Mouse (Mus musculus) midbrain, embryonic 14.5 days (tissue): ENCODE data around the gene Olfr1357. TPM values are rescaled to one million over a fixed set of nuclear protein-coding genes. Genes with fewer than 3 reads are reported as not detected.
A peak's percentile ranks its signal among the peaks of the same experiment; 100 is the strongest.

ENCODE experiments used
- ATAC-seq: fragments of 200-750 bp; cut with Nextera tagmentation; 2 replicates; pipeline ENCODE4 v1.8.0; 2017; ENCODE audit warnings: moderate number of reproducible peaks, moderate library complexity; ENCODE audit not compliant: low FRiP score, low TSS enrichment
- DNase-seq: peaks from one replicate; pipeline ENCODE4 v3.0.0-alpha.2; 2015
- H3K27ac ChIP-seq: fragments of 300-500 bp; sonication (generic); replicated peaks from 2 replicates; pipeline ENCODE4 v1.5.1; 2014; ENCODE audit warnings: mild to moderate bottlenecking, low read depth, low read length, moderate library complexity
- H3K27me3 ChIP-seq: fragments of 300-500 bp; sonication (generic); 2 replicates; pipeline ENCODE4 v1.6.1; 2014; ENCODE audit warnings: low read length, control low read depth, mixed read lengths; ENCODE audit not compliant: control insufficient read depth, insufficient read depth
- H3K36me3 ChIP-seq: fragments of 300-500 bp; sonication (generic); 2 replicates; pipeline ENCODE4 v1.6.1; 2014; ENCODE audit warnings: low read length, control low read depth; ENCODE audit not compliant: control insufficient read depth, insufficient read depth
- H3K4me1 ChIP-seq: fragments of 300-500 bp; sonication (generic); 2 replicates; pipeline ENCODE4 v1.6.1; 2014; ENCODE audit warnings: mild to moderate bottlenecking, antibody characterized with exemption, low read length, control low read depth; ENCODE audit not compliant: control insufficient read depth, insufficient read depth
- H3K4me2 ChIP-seq: fragments of 300-500 bp; sonication (generic); 2 replicates; pipeline ENCODE4 v1.6.1; 2014; ENCODE audit warnings: mild to moderate bottlenecking, low read length, moderate library complexity
- H3K4me3 ChIP-seq: fragments of 300-500 bp; sonication (generic); replicated peaks from 2 replicates; pipeline ENCODE4 v1.5.1; 2014; ENCODE audit warnings: low read depth, low read length
- H3K9ac ChIP-seq: fragments of 300-500 bp; sonication (generic); replicated peaks from 2 replicates; pipeline ENCODE4 v1.6.1; 2014; ENCODE audit warnings: mild to moderate bottlenecking, low read length, moderate library complexity
- H3K9me3 ChIP-seq: fragments of 300-500 bp; sonication (generic); 2 replicates; pipeline ENCODE4 v1.6.1; 2016; ENCODE audit warnings: low read length, control low read depth, mixed read lengths; ENCODE audit not compliant: control insufficient read depth
- WGBS: fragments of 180-500 bp; shearing (Covaris S2); extraction: QIAGEN DNeasy Blood & Tissue Kit; methylation state at CpG from one replicate; pipeline ENCODE4 v1.1.7; 2014; 5-methylcytosine and 5-hydroxymethylcytosine counted together
- polyA plus RNA-seq: library from polyadenylated mRNA; unstranded; fragments of >200 nt; fragmentation: Nextera tagmentation; extraction: Ambion mirVana; gene quantifications from 2 replicates; pipeline ENCODE4 v1.2.1, GENCODE M21; 2014

Gene Olfr1357
- polyA plus RNA-seq, 1 experiment from 2014 or later: not detected

- H3K4me1 ChIP-seq: no peaks in the 10 kb centered on the region
- DNase-seq (no peak), ATAC-seq (no peak)
- H3K4me3 ChIP-seq: no peak overlapping the region
- H3K36me3 ChIP-seq: no peaks in the 10 kb centered on the region
- no peaks in the 10 kb centered on the region for H3K27me3 ChIP-seq
- H3K9ac ChIP-seq: no peak overlapping the region
- WGBS: 86% methylated on average over 5 of the region's 5 CpGs
- no peaks in the 10 kb centered on the region for H3K9me3 ChIP-seq
- no peak overlapping the region for H3K27ac ChIP-seq
- H3K4me2 ChIP-seq: no peak overlapping the region
Observed at GRCm38 (mm10) chr10:78599865-78600264, 18.0 kb downstream of the Olfr1357 start.

GRCm38 (mm10) chr10:78594566-78594965 is 23.3 kb downstream of the Olfr1357 start:
- 0 out of 2 replicates have a peak, but pooled peaks cover under 1% of the 10 kb centered on the region for H3K36me3 ChIP-seq
- H3K9ac ChIP-seq: no peak overlapping the region
- H3K4me2 ChIP-seq: no peak overlapping the region
- H3K27ac ChIP-seq: no peak overlapping the region
- 0 out of 2 replicates have a peak, but pooled peaks cover 5% of the 10 kb centered on the region for H3K4me1 ChIP-seq
- DNase-seq (no peak), ATAC-seq (no peak)
- no peaks in the 10 kb centered on the region for H3K9me3 ChIP-seq
- no peak overlapping the region for H3K4me3 ChIP-seq
- H3K27me3 ChIP-seq: no peaks in the 10 kb centered on the region

- 72% methylated on average over 6 of the region's 6 CpGs for whole genome bisulfite sequencing
- Histone ChIP-seq H3K27ac (no peak overlapping the region), H3K27me3 (no peaks in the 10 kb centered on the region), H3K36me3 (0 out of 2 replicates have a peak, but pooled peaks cover 4% of the 10 kb centered on the region), H3K4me1 (0 out of 2 replicates have a peak, but pooled peaks cover 5% of the 10 kb centered on the region), H3K4me3 (no peak overlapping the region), H3K9me3 (no peaks in the 10 kb centered on the region), H3K4me2 (no peak overlapping the region), H3K9ac (no peak overlapping the region)
- ATAC-seq: no peak
- DNase-seq: no peak
Observed at GRCm38 (mm10) chr10:78594157-78594556, 23.7 kb downstream of the Olfr1357 start.

- ATAC-seq (no peak), DNase-seq (no peak)
- no peaks in the 10 kb centered on the region for H3K27me3 ChIP-seq
- H3K9ac ChIP-seq: no peak overlapping the region
- H3K4me3 ChIP-seq: no peak overlapping the region
- WGBS: 96% methylated on average over 5 of the region's 5 CpGs
- H3K27ac ChIP-seq: no peak overlapping the region
- no peaks in the 10 kb centered on the region for H3K9me3 ChIP-seq
- no peak overlapping the region for H3K4me2 ChIP-seq
- H3K36me3 ChIP-seq: 0 out of 2 replicates have a peak, but pooled peaks cover 4% of the 10 kb centered on the region
- 0 out of 2 replicates have a peak, but pooled peaks cover 5% of the 10 kb centered on the region for H3K4me1 ChIP-seq
Observed at GRCm38 (mm10) chr10:78593736-78594135, 24.1 kb downstream of the Olfr1357 start.

- Histone ChIP-seq H3K27ac (no peak overlapping the region), H3K9ac (no peak overlapping the region), H3K27me3 (no peaks in the 10 kb centered on the region), H3K9me3 (no peaks in the 10 kb centered on the region), H3K4me2 (no peak overlapping the region), H3K36me3 (0 out of 2 replicates have a peak, but pooled peaks cover 4% of the 10 kb centered on the region), H3K4me3 (no peak overlapping the region), H3K4me1 (0 out of 2 replicates have a peak, but pooled peaks cover 5% of the 10 kb centered on the region)
- no peak for DNase-seq
- WGBS: 92% methylated on average over 4 of the region's 4 CpGs
- no peak for ATAC-seq
Observed at GRCm38 (mm10) chr10:78592856-78593379, 25.0 kb downstream of the Olfr1357 start.

- H3K4me1 ChIP-seq: 0 out of 2 replicates have a peak, but pooled peaks cover 5% of the 10 kb centered on the region
- H3K4me2 ChIP-seq: peak within 1 kb of the TSS; percentile 76
- H3K27ac ChIP-seq: 0 out of 2 replicates have a peak within 1 kb of the TSS, but pooled peaks have one; percentile 8
- no peaks in the 10 kb centered on the region for H3K9me3 ChIP-seq
- H3K36me3 ChIP-seq: peaks cover 4% of the 10 kb centered on the region; the same call in 1 of the 2 replicates
- no peaks in the 10 kb centered on the region for H3K27me3 ChIP-seq
- ATAC-seq (peak; percentile 44; the same call in 1 of the 2 replicates), DNase-seq (peak; percentile 55)
- peak within 1 kb of the TSS; percentile 60 for H3K9ac ChIP-seq
- H3K4me3 ChIP-seq: peak within 1 kb of the TSS; percentile 46
- WGBS: 2% methylated on average over 53 of the region's 54 CpGs
Observed at GRCm38 (mm10) chr10:78591406-78592328, 26.2 kb downstream of the Olfr1357 start, which contains the start of gene Syde1. TSS of gene Syde1 (minus strand) at chr10:78591964.

- DNase-seq (peak; percentile 0), ATAC-seq (no peak)
- peak overlapping the region; percentile 76 for H3K4me2 ChIP-seq
- peak overlapping the region; percentile 46 for H3K4me3 ChIP-seq
- H3K4me1 ChIP-seq: 0 out of 2 replicates have a peak, but pooled peaks cover 5% of the 10 kb centered on the region
- H3K27me3 ChIP-seq: no peaks in the 10 kb centered on the region
- no peaks in the 10 kb centered on the region for H3K9me3 ChIP-seq
- no peak overlapping the region for H3K27ac ChIP-seq
- 0 out of 2 replicates have a peak overlapping the region, but pooled peaks have one; percentile 60 for H3K9ac ChIP-seq
- 46% methylated on average over 9 of the region's 9 CpGs for WGBS
- H3K36me3 ChIP-seq: peaks cover 12% of the 10 kb centered on the region; the same call in 1 of the 2 replicates
Observed at GRCm38 (mm10) chr10:78590744-78591143, 27.1 kb downstream of the Olfr1357 start.

GRCm38 (mm10) chr10:78589901-78590300 is 28.0 kb downstream of the Olfr1357 start:
- Histone ChIP-seq H3K27ac (no peak overlapping the region), H3K36me3 (peaks cover 19% of the 10 kb centered on the region), H3K4me2 (no peak overlapping the region), H3K4me1 (0 out of 2 replicates have a peak, but pooled peaks cover 5% of the 10 kb centered on the region), H3K4me3 (no peak overlapping the region), H3K9me3 (no peaks in the 10 kb centered on the region), H3K27me3 (no peaks in the 10 kb centered on the region), H3K9ac (no peak overlapping the region)
- 94% methylated on average over 8 of the region's 8 CpGs for WGBS
- ATAC-seq (no peak), DNase-seq (no peak)
